Mouse (Mus musculus) heart, adult 18-20 months (tissue): Measurements from ENCODE around the gene Sema4b. TPM values are rescaled to one million over a fixed set of nuclear protein-coding genes. Genes with fewer than 3 reads are reported as not detected.

Experiments
- DNase-seq, 2 experiments: peaks; one replicate each; pipeline ENCODE4 v3.0.0; 2021 to 2022; ENCODE audit warnings: mixed read lengths in 1 of 2
- total RNA-seq, 2 experiments: library from RNA; stranded (reverse); gene quantifications; 2 replicates each; pipeline ENCODE4 v1.2.3; 2021

The Sema4b gene
- total RNA-seq, 2 experiments from 2014 or later: 10.6 to 12.6 TPM

GRCm38 (mm10) chr7:80177438-80177837 lies 9.2 kb upstream of the Sema4b start:
- no peak for DNase-seq

GRCm38 (mm10) chr7:80178037-80178729 lies 8.5 kb upstream of the Sema4b start:
- no peak for DNase-seq

GRCm38 (mm10) chr7:80179327-80179726 lies 7.3 kb upstream of the Sema4b start:
- DNase-seq: no peak

- DNase-seq: peak in 1 of 2 experiments; percentile 40
These were observed 6.9 kb upstream of the Sema4b start for GRCm38 (mm10) chr7:80179790-80180189.

- DNase-seq: no peak
These were observed 6.4 kb upstream of the Sema4b start for GRCm38 (mm10) chr7:80180202-80180601.

DNA sequence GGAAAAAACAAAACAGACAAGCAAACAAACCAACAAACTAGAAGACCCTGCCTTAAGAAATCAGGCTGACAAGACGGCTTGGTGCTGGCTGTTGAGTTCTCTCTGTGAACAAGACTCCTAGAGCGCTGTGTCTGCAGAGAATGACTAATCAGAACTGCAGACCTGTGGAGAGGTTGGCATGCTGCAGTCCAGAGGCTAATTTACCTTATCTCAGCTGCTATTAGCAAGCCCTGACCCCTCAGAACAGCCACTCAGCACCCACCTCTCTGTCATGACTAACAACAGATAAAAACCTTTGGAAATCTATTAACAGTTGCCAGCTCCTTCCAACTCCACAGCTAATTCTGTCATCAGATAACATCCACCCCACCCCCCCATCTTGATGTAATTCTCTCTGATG lies 5.6 kb upstream of the Sema4b start:
- DNase-seq: no peak

- no peak for DNase-seq
These were observed 4.5 kb upstream of the Sema4b start for GRCm38 (mm10) chr7:80182139-80182538.

- DNase-seq: no peak
These were observed 3.2 kb upstream of the Sema4b start for GRCm38 (mm10) chr7:80183466-80183865.

DNA sequence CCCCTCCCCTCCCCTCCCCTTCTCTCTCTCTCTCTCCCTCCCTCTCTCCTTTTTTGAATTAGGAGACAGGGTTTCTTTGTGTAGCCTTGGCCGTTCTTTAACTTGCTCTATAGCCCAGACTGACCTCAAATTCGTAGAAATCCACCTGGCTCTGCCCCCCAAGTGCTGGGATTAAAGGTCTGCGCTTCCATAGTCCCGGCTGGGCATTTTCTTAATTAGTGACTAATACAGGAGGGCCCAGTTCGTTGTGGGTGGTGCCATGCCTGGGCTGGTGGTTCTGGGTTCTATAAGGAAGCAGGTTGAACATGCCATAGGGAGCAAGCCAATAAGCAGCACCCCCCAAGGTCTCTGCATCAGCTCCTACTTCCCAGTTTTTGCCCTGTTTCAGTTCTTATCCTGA lies 2.7 kb upstream of the Sema4b start:
- no peak for DNase-seq

DNA sequence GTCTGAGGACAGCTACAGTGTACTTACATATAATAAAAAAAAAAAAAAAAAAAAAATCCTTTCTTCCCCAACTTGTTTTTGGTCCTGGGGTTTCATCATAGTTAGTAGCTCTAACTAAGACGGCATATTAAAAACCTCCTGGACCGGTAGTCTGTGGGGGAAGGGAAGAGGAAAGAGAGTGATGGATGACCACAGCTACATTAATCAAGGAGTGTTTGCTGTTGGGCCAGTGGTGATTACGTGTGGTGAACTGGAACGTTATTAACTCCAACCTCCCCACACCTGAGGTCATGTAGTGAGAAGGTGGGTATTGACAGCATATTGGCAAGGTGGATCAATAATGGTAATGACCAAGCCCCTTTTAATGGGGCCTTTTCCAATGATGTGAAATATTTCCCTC lies 2.1 kb upstream of the Sema4b start:
- no peak for DNase-seq

- DNase-seq: no peak
These were observed 1.7 kb upstream of the Sema4b start for GRCm38 (mm10) chr7:80184968-80185367.

DNA sequence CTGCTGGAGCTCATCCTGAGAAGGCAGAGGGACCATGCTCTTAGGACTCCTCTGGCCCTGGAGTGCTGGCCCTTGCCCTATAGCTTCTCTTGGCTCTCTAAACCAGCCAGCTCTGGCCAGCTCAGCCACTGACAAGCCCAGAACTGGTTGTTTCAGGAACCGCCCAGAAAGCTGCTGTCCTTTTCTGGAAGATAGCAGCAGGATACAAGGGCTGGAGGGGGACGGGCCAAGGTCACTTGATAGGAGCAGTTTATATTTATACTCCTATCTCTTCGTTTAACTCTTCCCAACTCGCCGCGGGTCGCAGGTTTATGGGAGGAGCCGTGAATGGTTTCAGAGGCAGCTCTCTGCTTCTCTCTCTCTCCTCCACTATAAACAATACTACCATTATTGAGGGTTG lies 620 bp upstream of the Sema4b start:
- DNase-seq: peak; percentile 84 to 90

- no peak for DNase-seq
These were observed 860 bp downstream of the Sema4b start for GRCm38 (mm10) chr7:80187501-80187900.

- no peak for DNase-seq
These were observed 2.0 kb downstream of the Sema4b start for GRCm38 (mm10) chr7:80188579-80189125.

- no peak for DNase-seq
These were observed 2.7 kb downstream of the Sema4b start for GRCm38 (mm10) chr7:80189147-80189933.

DNA sequence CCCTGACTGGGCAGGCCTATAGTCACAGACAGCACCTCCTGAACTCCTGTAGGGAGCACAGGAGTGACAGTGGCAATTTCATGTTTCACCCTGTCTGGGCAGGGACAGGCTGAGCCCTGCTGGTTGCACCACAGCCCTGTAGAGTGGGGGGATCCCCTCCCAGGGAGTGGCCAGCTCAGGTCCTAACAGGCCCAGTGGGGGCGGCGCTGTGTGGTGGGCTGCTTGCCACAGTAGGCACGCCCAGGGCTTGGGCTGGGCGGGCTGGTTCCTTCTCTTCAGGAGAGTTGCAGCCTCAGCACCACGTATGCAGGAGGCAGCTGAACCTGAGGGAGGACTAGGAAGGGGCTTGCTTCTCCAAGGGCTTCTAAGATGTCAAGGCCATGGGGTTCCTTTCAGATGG lies 4.8 kb downstream of the Sema4b start:
- DNase-seq: peak; percentile 47 to 63

DNA sequence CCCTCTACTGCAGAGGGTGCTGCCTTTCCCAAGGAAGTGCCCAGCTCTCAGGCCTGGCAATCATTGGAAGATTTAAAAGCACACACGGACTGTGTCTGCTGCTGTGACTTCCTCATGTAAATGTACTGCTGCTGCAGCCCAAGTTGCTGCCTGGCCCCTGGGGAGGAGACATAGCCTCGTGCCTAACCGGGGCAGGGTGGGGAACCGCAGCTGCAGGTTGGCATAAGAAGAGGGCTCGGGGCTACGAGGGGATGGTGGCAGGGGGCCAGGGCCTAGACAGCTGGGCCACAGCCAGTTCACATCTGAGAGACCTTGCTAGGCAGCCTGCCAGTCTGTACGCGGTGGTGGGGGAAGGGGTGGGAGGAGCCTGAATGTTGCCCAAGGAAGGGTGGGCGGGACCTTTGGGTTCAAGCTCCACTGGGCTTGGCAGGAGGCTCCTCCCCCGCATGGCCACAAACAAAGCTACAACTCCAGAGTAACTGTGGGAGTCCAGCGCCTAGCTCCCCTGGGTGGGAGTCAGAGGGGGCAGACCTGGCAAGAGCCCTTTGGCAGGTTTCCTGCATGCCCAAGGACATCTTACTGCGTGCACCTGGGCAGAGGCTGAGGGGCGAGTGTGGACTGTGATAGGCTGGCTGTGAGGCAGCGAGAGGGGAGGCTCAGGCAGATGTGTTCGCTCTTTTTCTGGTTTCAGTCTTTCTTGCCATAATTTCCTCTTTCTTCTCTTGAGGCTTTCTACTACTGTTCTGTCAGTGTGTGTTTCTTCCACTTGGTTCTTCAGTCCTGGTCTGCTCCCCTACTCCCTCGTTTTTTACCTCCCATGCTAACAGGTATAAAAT lies 5.8 kb downstream of the Sema4b start:
- peak; percentile 87 to 88 for DNase-seq

DNA sequence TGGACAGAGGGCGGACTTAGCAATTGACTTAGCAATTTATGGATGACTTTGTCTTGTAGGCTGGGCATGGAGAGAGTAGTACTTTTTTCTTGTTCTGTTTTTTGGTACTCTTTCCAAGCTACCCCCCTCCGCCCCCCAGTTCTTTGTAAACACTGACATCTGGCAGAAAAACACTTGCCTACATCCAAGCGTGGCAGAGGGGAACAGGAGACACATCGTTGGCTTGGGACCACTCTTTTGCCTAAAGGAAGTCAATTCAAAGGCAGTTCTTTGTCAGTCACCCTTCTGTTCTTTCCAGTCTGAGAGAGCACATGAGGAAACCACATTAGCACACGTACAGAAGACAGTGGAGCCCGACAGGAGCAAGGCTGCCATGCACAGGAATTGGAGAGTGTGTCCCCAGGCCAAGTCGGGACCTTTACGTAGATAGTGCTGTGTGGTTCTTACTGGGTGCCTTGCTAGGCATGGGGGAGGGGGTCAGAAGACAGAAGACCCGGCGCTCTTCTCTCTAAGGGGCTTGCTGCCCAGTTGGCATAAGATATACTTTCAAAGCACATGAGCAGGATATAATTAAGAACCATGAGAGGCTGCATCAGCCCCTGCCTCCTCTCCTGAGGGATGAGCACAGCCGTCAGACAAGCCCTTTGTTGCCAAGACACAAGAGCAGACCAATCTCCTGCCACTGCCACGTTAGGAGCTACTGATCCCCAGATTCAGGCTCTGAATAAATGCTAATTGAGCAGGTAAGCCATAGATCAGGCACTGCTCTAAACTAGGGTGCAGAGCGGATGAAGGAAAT lies 7.5 kb downstream of the Sema4b start:
- DNase-seq: no peak

- DNase-seq: no peak
These were observed 8.5 kb downstream of the Sema4b start for GRCm38 (mm10) chr7:80195146-80195545.

DNA sequence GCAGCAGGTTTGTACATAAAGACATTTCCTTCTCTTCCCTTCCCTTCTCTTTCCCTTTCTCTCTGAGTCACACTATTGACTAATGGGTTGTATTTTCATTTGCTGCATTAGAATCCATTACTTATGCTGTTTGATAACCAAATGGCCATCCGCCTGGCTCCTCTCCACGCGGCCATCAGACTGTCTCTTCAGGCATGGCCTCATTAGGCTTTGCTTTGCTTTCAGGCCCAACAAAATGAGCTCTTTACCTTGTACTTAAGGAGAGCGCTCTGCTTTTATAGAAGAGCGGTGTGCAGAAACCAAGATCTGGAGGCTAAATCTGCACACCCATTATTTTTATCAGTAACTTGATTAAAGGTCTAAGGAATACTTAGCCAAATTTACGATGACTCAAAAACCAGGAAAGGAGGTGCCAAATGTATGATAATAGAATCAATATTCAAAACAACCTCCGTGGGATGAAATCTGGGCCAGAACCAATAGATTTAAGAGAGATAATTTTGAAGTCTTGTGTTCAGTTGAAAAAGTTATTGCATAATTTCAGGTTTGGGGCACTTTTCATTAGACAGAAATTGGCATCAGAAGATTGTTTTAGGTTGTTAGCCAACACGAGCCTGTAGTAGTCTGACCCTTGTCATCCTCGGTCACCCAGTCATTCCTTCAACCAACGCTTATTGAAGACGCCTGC lies 9.1 kb downstream of the Sema4b start:
- no peak for DNase-seq

GRCm38 (mm10) chr7:80197371-80197770 lies 10.7 kb downstream of the Sema4b start:
- DNase-seq: no peak
